Mouse (Mus musculus): ENCODE results near the gene Slc25a38. TPM values are rescaled to one million over a fixed set of nuclear protein-coding genes. Genes with fewer than 3 reads are reported as not detected.

Slc25a38 gene
- polyA plus RNA-seq (2015; fragmentation: Nextera tagmentation; extraction: Ambion mirVana) = 31.1 and 34.5 TPM in 2 replicates

DNA sequence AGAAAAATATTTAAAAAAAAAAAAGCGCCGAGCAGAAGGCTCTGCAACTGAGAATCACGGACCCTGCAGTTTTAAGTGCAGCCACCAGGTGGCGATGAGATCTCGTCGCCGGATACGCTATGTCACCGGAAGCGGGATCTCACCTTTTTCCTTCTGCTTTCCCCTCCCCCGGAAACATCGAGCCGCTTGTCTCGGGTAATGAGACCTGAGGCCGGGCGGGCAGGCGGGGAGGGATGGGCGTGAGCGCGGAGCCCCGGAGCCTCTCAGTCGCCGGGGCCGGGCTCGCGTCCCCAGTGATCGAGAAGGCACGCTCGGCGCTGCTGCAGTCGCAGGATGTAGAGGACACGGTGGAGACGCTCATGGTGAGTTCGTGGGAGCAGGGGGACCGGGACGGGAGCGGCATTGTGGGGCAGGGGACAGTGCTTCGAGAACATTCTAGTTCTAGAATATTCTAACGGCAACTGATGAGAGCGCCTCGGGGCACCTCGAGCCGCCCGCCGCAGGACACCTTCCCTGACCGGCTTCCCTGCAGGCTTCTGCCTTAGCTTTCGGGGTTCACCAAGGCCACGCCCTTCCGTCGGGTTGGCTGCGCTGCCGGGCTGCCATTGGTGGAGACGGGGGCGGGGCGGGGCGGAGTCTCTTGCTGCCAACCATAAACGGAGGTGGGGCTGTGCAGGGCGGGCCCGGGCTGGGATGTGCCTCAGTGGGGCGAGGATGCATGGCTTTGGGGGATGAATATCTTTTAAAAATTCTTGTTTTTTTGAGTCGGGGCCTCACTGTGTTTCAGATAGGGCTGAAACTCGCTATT is at the start of gene Slc25a38:
Slc25a38 (plus strand) TSS at position 164 of the 808 bp plus-strand sequence.
- peak within 1 kb of the TSS; percentile 75 for H3K9ac ChIP-seq
- no peaks in the 10 kb centered on the region for H3K9me3 ChIP-seq
- H3K36me3 ChIP-seq = no peaks in the 10 kb centered on the region
- WGBS = under 1% methylated on average over 62 of the region's 62 CpGs
- H3K27ac ChIP-seq = peak within 1 kb of the TSS; percentile 97
- peak within 1 kb of the TSS; percentile 95 for H3K4me3 ChIP-seq
- H3K27me3 ChIP-seq = no peaks in the 10 kb centered on the region
- peak within 1 kb of the TSS; percentile 59 for H3K4me2 ChIP-seq
- H3K4me1 ChIP-seq = peaks cover 6% of the 10 kb centered on the region
- peak; percentile 98 for ATAC-seq (ENCODE audit: borderline replicate concordance, extremely low read depth, low FRiP score, low TSS enrichment)

DNA sequence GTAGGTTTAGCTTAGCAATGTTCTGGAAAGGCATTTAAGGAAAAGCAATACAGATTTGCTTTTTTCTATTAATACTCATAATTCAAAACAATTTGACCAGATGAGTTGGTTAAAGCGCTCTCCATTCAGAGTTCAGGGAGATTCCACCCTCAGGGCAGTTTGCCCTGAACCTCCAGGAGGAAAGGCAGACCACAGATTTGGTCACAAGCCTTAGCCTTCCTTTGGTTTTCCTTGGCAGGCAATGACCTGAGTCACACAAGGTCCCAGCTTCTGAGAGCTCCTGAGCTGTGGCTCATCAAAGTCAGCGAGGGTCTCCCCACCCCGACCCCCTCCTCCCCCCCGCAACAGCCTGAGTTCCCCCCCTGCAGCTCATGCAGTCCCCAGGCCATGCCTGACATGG is 45.9 kb upstream of the Slc25a38 start:
- Histone ChIP-seq H3K4me3 (no peak overlapping the region), H3K4me1 (no peaks in the 10 kb centered on the region), H3K36me3 (no peaks in the 10 kb centered on the region)

DNA sequence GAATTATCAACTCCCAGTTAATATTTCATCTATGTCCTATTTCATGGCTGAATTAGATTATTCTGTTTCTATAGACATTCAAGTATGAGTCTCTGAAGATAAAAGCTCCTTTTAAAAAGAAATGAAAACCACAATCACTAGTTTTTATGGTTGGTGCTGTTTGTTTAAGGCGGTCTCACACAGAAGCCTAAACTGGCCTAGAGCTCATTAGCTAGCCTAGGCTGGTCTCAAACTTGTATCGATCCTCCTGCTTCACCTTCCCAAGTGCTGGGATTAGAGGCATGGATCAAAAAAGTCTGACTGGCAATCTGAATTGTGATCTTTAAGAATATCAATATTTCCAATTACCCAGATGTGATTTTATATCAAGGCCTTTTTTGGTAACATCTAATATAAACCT is 42.6 kb upstream of the Slc25a38 start:
- WGBS = 75% methylated on average over 2 of the region's 2 CpGs
- H3K4me2 ChIP-seq = no peak overlapping the region
- ATAC-seq (ENCODE audit: borderline replicate concordance, extremely low read depth, low FRiP score, low TSS enrichment) = no peak
- no peaks in the 10 kb centered on the region for H3K9me3 ChIP-seq
- no peak overlapping the region for H3K4me3 ChIP-seq
- no peak overlapping the region for H3K27ac ChIP-seq
- no peaks in the 10 kb centered on the region for H3K36me3 ChIP-seq
- H3K9ac ChIP-seq = no peak overlapping the region
- H3K4me1 ChIP-seq = no peaks in the 10 kb centered on the region
- H3K27me3 ChIP-seq = no peaks in the 10 kb centered on the region

More for the DNA sequence above, 45.9 kb upstream of the Slc25a38 start:
- no peak overlapping the region for H3K9ac ChIP-seq
- H3K27ac ChIP-seq = no peak overlapping the region
- ATAC-seq (ENCODE audit: borderline replicate concordance, extremely low read depth, low FRiP score, low TSS enrichment) = no peak
- H3K9me3 ChIP-seq = no peaks in the 10 kb centered on the region
- WGBS = 73% methylated on average over 4 of the region's 4 CpGs
- H3K27me3 ChIP-seq = no peaks in the 10 kb centered on the region
- H3K4me2 ChIP-seq = no peak overlapping the region

DNA sequence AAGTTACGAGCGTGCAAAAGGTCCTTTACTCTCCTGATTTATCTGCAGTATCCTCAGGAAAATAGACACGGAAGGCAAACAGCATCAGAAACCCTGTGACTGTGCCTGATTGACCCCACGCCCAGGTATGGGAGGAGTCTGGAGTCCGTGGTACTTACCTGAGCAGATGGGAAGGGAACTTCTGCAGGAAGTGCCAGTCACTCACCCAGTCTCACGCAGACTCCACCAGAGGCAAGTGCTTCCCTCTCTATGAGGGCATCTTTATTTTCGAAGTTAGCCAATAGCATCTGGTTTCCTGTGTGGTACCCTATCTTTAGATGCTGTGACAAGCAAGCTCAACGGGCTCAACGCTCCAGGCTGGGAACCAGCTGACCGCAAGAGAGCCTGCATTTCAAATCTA is 42.1 kb upstream of the Slc25a38 start:
- ATAC-seq (ENCODE audit: borderline replicate concordance, extremely low read depth, low FRiP score, low TSS enrichment) = no peak
- no peaks in the 10 kb centered on the region for H3K4me1 ChIP-seq
- H3K27me3 ChIP-seq = no peaks in the 10 kb centered on the region
- no peak overlapping the region for H3K4me2 ChIP-seq
- H3K36me3 ChIP-seq = no peaks in the 10 kb centered on the region
- H3K4me3 ChIP-seq = no peak overlapping the region
- no peaks in the 10 kb centered on the region for H3K9me3 ChIP-seq
- H3K9ac ChIP-seq = no peak overlapping the region
- WGBS = 43% methylated on average over 10 of the region's 10 CpGs
- no peak overlapping the region for H3K27ac ChIP-seq

DNA sequence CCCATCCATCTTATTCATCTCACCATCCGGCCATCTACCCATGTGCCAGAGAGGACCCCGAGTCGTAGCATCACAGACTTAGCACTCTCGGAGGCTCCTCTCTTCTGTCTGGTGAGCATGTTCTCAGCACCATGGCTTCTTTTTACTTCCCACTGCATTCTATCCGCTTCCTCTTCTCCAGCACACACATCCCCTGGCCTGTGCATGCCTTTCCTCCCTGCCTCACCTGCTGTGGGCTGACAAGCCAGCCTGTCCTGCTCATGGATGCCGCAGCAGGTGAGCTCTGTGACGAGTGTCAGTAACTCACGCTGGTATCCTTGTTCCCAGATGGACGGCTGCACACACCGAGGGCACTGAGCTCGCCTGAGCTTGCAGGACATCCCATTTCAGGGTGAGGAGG is 40.4 kb upstream of the Slc25a38 start, which contains the start of gene Cx3cr1:
Cx3cr1 (minus strand) TSS at position 101 of the 400 bp plus-strand sequence.
- no peaks in the 10 kb centered on the region for H3K36me3 ChIP-seq
- H3K9me3 ChIP-seq = no peaks in the 10 kb centered on the region
- H3K4me3 ChIP-seq = no peak within 1 kb of the TSS
- ATAC-seq (ENCODE audit: borderline replicate concordance, extremely low read depth, low FRiP score, low TSS enrichment) = no peak
- WGBS = 73% methylated on average over 11 of the region's 11 CpGs
- H3K4me2 ChIP-seq = no peak within 1 kb of the TSS
- no peaks in the 10 kb centered on the region for H3K4me1 ChIP-seq
- no peak within 1 kb of the TSS for H3K27ac ChIP-seq
- no peaks in the 10 kb centered on the region for H3K27me3 ChIP-seq
- H3K9ac ChIP-seq = no peak within 1 kb of the TSS

DNA sequence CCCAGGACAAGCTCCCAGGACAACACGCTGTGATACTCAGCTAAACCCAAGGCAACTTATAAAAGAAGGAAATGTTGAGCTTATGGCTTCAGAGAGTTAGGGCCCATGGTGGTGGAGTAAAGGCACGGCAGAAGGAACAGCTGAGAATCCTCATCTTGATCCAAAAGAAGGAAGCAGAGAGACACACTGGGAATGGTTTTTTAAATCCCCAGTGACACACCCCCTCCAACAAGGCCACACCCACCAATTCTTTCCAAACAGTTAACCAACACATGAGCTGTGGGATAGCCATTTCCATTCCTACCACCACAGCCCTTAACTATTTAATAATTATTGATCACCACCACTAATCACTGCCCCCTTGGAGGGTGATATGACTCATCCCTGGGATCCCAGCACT is 38.9 kb upstream of the Slc25a38 start:
- no peak overlapping the region for H3K27ac ChIP-seq
- H3K9me3 ChIP-seq = no peaks in the 10 kb centered on the region
- H3K4me1 ChIP-seq = no peaks in the 10 kb centered on the region
- no peaks in the 10 kb centered on the region for H3K36me3 ChIP-seq
- ATAC-seq (ENCODE audit: borderline replicate concordance, extremely low read depth, low FRiP score, low TSS enrichment) = no peak
- H3K4me2 ChIP-seq = no peak overlapping the region
- H3K9ac ChIP-seq = no peak overlapping the region
- no peaks in the 10 kb centered on the region for H3K27me3 ChIP-seq
- no peak overlapping the region for H3K4me3 ChIP-seq
- WGBS = 53% methylated on average over 2 of the region's 2 CpGs

DNA sequence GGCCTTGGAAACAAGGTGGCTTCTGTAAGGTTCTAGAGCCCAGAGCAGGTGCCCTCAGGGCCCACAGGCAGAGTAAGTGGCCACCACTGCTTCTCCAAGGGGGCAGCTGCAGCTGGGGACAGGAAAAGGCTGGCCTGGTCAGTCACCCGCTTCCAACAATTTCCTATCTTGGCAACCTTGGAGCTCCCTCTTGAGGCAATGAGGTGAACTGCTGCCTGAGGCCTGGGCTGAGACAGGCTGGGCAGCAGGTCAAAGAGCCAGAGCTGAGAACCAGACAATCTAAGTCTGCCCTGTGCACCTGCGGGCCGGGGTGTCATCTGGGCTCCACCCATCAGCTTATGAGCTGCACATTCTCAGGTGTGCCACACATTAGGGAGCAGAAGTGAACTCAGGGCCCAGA is 37.0 kb upstream of the Slc25a38 start:
- Histone ChIP-seq H3K36me3 (no peaks in the 10 kb centered on the region), H3K27ac (no peak overlapping the region), H3K27me3 (no peaks in the 10 kb centered on the region), H3K4me2 (no peak overlapping the region), H3K9me3 (no peaks in the 10 kb centered on the region), H3K4me3 (no peak overlapping the region), H3K9ac (no peak overlapping the region), H3K4me1 (no peaks in the 10 kb centered on the region)
- WGBS = 17% methylated on average over 3 of the region's 3 CpGs
- ATAC-seq (ENCODE audit: borderline replicate concordance, extremely low read depth, low FRiP score, low TSS enrichment) = no peak

DNA sequence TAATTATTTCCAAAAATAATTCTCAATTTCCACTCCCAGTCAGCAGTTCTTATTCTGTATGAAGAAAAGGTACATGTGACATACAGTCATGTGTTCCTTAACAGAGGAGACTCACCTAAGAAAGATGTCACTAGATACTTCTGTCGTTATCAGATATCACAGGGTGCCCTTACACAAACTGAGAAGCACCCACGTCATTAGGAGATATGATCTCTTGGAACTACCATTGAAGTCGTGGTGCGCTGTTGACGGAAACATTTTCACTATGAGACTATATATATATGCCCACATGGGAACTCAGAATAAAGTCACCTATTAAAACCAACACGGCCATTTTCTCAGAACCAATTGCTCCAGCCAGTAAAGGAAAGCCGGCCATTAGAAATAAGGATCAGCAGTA is 35.7 kb upstream of the Slc25a38 start:
- Histone ChIP-seq H3K9me3 (no peaks in the 10 kb centered on the region), H3K4me2 (no peak overlapping the region), H3K4me1 (no peaks in the 10 kb centered on the region), H3K9ac (no peak overlapping the region), H3K36me3 (no peaks in the 10 kb centered on the region), H3K27ac (no peak overlapping the region), H3K4me3 (no peak overlapping the region), H3K27me3 (no peaks in the 10 kb centered on the region)
- no peak for ATAC-seq (ENCODE audit: borderline replicate concordance, extremely low read depth, low FRiP score, low TSS enrichment)
- 78% methylated on average over 7 of the region's 7 CpGs for WGBS

DNA sequence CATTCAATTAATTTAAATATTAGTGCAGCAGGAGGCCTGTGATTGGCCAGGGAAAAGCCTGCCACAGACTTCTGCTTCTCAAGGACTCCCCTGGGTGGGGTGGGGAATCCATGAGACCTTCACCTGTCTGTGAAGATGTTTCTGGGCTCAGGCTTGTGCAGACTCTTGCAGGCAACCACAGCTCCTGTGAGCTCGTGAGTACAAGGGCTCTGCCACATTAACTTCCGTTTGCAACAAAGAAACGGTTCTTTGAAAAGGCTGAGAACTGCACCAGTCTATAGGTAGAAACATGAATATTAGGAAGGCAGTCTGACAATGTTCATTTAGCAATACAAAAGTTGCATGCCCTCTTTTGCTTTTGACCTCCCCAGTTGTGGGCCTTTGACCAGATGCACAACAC is 31.9 kb upstream of the Slc25a38 start:
- no peaks in the 10 kb centered on the region for H3K4me1 ChIP-seq
- no peaks in the 10 kb centered on the region for H3K27me3 ChIP-seq
- no peak overlapping the region for H3K27ac ChIP-seq
- no peak overlapping the region for H3K4me2 ChIP-seq
- WGBS = 69% methylated on average over 3 of the region's 3 CpGs
- H3K9ac ChIP-seq = no peak overlapping the region
- ATAC-seq (ENCODE audit: borderline replicate concordance, extremely low read depth, low FRiP score, low TSS enrichment) = no peak
- no peaks in the 10 kb centered on the region for H3K9me3 ChIP-seq
- H3K36me3 ChIP-seq = no peaks in the 10 kb centered on the region
- no peak overlapping the region for H3K4me3 ChIP-seq

DNA sequence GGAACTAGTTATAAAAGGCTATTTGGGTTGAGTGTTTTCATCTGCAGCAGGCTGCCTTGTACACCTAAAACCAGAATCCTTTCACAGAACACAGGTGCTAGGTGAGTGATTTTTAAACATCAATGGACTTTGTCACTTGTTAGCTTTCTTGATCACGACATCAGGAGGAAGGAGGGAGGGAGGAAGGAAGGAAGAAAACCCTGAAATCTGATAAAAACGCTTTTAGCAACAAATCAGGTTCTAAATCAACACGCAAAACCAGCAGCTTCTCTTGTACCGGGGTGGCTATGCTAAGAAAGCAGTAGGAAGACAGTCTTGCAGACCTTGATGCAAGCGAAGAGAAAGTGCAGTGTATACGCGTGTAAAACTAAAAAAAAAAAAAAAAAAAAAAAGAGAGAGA is 30.3 kb upstream of the Slc25a38 start:
- Histone ChIP-seq H3K4me1 (no peaks in the 10 kb centered on the region), H3K4me3 (no peak overlapping the region), H3K4me2 (no peak overlapping the region), H3K27me3 (no peaks in the 10 kb centered on the region), H3K9ac (no peak overlapping the region), H3K27ac (no peak overlapping the region), H3K36me3 (no peaks in the 10 kb centered on the region), H3K9me3 (no peaks in the 10 kb centered on the region)
- 58% methylated on average over 7 of the region's 7 CpGs for WGBS
- no peak for ATAC-seq (ENCODE audit: borderline replicate concordance, extremely low read depth, low FRiP score, low TSS enrichment)

DNA sequence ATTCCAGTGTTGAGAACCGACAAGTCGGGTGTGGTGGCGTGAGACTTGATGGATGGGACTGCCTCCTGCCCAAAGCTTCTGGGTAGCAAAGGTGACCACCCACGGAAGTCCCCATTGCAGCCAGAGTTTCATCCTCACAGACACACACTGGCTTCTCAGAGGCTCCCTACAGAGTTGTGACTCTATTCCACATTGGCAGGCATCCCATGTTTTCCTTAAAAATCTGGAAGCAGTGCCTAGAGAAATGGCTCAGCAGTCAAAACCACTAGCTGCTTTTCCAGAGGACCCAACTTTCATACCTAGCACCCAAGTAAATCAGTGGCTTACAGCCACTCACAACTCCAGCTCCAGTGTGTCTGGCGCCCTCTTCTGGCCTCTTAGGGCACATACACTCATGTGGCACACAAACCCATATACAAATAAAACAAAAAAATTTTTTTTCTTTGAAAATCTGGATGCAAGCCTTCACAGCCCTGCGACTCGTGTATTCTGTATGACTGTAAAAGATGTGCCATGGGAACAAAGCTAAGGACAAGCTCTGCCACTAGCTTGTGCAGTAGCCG is 29.5 kb upstream of the Slc25a38 start:
- no peak for ATAC-seq (ENCODE audit: borderline replicate concordance, extremely low read depth, low FRiP score, low TSS enrichment)
- Histone ChIP-seq H3K9me3 (no peaks in the 10 kb centered on the region), H3K27ac (no peak overlapping the region), H3K4me3 (no peak overlapping the region), H3K4me2 (no peak overlapping the region), H3K9ac (no peak overlapping the region), H3K36me3 (no peaks in the 10 kb centered on the region), H3K4me1 (no peaks in the 10 kb centered on the region), H3K27me3 (no peaks in the 10 kb centered on the region)
- 68% methylated on average over 8 of the region's 8 CpGs for WGBS

DNA sequence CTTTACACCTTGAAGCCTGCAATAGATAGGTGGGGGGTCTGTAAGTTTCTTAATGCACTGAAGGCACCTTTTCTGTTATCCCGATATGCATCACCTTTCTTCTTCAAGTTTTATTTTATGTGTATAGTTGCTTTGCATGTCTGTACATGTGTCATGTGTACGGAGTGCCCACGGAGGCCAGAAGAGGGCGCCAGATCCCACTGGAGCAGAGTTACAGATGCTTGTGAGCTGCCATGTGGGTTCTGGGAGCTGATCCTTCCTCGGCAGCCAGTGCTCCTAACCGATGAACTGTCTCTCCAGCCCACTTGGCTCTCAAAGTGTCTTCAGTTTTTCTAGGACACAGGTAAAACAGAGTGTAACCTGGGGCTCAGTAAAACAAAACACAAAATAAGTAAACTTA is 28.9 kb upstream of the Slc25a38 start:
- H3K9me3 ChIP-seq = no peaks in the 10 kb centered on the region
- H3K4me3 ChIP-seq = no peak overlapping the region
- no peaks in the 10 kb centered on the region for H3K27me3 ChIP-seq
- no peak overlapping the region for H3K4me2 ChIP-seq
- H3K36me3 ChIP-seq = no peaks in the 10 kb centered on the region
- H3K4me1 ChIP-seq = no peaks in the 10 kb centered on the region
- no peak overlapping the region for H3K9ac ChIP-seq
- H3K27ac ChIP-seq = no peak overlapping the region
- 71% methylated on average over 6 of the region's 6 CpGs for WGBS
- no peak for ATAC-seq (ENCODE audit: borderline replicate concordance, extremely low read depth, low FRiP score, low TSS enrichment)

All from lung, embryonic 15.5 days (tissue).